Mouse (Mus musculus) hindbrain, postnatal 0 days (tissue): ENCODE data around the gene 1810009A15Rik. TPM values are rescaled to one million over a fixed set of nuclear protein-coding genes. Genes with fewer than 3 reads are reported as not detected.
A peak's percentile ranks its signal among the peaks of the same experiment; 100 is the strongest.

ENCODE experiments used
- ATAC-seq: fragments of 200-750 bp; cut with Nextera tagmentation; 2 replicates; pipeline ENCODE4 v1.8.0; 2017; ENCODE audit warnings: mild to moderate bottlenecking, moderate TSS enrichment, moderate library complexity
- DNase-seq: peaks from one replicate; pipeline ENCODE4 v3.0.0-alpha.2; 2015; ENCODE audit warnings: low spot score
- H3K27ac ChIP-seq: fragments of 300-500 bp; sonication (generic); 2 replicates; pipeline ENCODE4 v1.5.1; 2014; ENCODE audit warnings: mild to moderate bottlenecking
- H3K27me3 ChIP-seq: fragments of 300-500 bp; sonication (generic); 2 replicates; pipeline ENCODE4 v1.6.1; 2014; ENCODE audit warnings: low read length, mixed read lengths; ENCODE audit not compliant: insufficient read depth
- H3K36me3 ChIP-seq: fragments of 300-500 bp; sonication (generic); 2 replicates; pipeline ENCODE4 v1.6.1; 2014; ENCODE audit warnings: low read length, mixed read lengths; ENCODE audit not compliant: insufficient read depth
- H3K4me1 ChIP-seq: fragments of 300-500 bp; sonication (generic); 2 replicates; pipeline ENCODE4 v1.6.1; 2014; ENCODE audit warnings: antibody characterized with exemption, low read length, mixed read lengths; ENCODE audit not compliant: insufficient read depth
- H3K4me2 ChIP-seq: fragments of 300-500 bp; sonication (generic); 2 replicates; pipeline ENCODE4 v1.6.1; 2014; ENCODE audit warnings: low read depth, mild to moderate bottlenecking, low read length, moderate library complexity, mixed read lengths
- H3K4me3 ChIP-seq: fragments of 300-500 bp; sonication (generic); 2 replicates; pipeline ENCODE4 v1.5.1; 2014; ENCODE audit warnings: low read length
- H3K9ac ChIP-seq: fragments of 300-500 bp; sonication (generic); replicated peaks from 2 replicates; pipeline ENCODE4 v1.6.1; 2014; ENCODE audit warnings: mild to moderate bottlenecking, low read length, moderate library complexity, mixed read lengths
- H3K9me3 ChIP-seq: fragments of 300-500 bp; sonication (generic); 2 replicates; pipeline ENCODE4 v1.6.1; 2016; ENCODE audit warnings: low read length, mixed read lengths
- CTCF ChIP-seq: IDR thresholded peaks from 2 replicates; pipeline ENCODE4 v1.5.1; 2016; ENCODE audit warnings: antibody characterized with exemption, control low read depth, low read depth
- WGBS: fragments of 180-500 bp; shearing (Covaris S2); extraction: QIAGEN DNeasy Blood & Tissue Kit; methylation state at CpG from one replicate; pipeline ENCODE4 v1.1.7; 2014; 5-methylcytosine and 5-hydroxymethylcytosine counted together
- polyA plus RNA-seq: library from polyadenylated mRNA; unstranded; fragments of >200 nt; fragmentation: Nextera tagmentation; extraction: Ambion mirVana; gene quantifications from 2 replicates; pipeline ENCODE4 v1.2.1, GENCODE M21; 2015
- total RNA-seq: library from RNA; depleted of rRNA; stranded (reverse); fragments of >200 nt; gene quantifications from 2 replicates; pipeline ENCODE4 v1.2.3, GENCODE M21; 2014

1810009A15Rik gene
- total and polyA plus RNA-seq, 2 experiments from 2014 or later, result 13.6 to 38.6 TPM

- Histone ChIP-seq H3K36me3 (peaks cover 31% of the 10 kb centered on the region), H3K4me3 (no peak overlapping the region), H3K4me2 (no peak overlapping the region), H3K27me3 (no peaks in the 10 kb centered on the region), H3K9me3 (no peaks in the 10 kb centered on the region), H3K27ac (no peak overlapping the region), H3K4me1 (peaks cover 9% of the 10 kb centered on the region), H3K9ac (no peak overlapping the region)
- ATAC-seq, result no peak
- WGBS, result 91% methylated on average over 3 of the region's 3 CpGs
- TF ChIP-seq CTCF, result no peak
- DNase-seq, result no peak
Measured at GRCm38 (mm10) chr19:8919000-8919399, 30.3 kb downstream of the 1810009A15Rik start.

GRCm38 (mm10) chr19:8919684-8920072, 31.0 kb downstream of the 1810009A15Rik start:
- H3K36me3 ChIP-seq, result peaks cover 25% of the 10 kb centered on the region
- H3K27ac ChIP-seq, result peak overlapping the region; percentile 79
- 63% methylated on average over 6 of the region's 6 CpGs for WGBS
- H3K9ac ChIP-seq, result peak overlapping the region; percentile 85; the same call in 1 of the 2 replicates
- no peak for ATAC-seq
- H3K4me3 ChIP-seq, result peak overlapping the region; percentile 89; the same call in 1 of the 2 replicates
- H3K9me3 ChIP-seq, result no peaks in the 10 kb centered on the region
- peak overlapping the region; percentile 91 for H3K4me2 ChIP-seq
- peaks cover 9% of the 10 kb centered on the region for H3K4me1 ChIP-seq
- TF ChIP-seq CTCF, result no peak
- H3K27me3 ChIP-seq, result no peaks in the 10 kb centered on the region
- DNase-seq, result no peak

GRCm38 (mm10) chr19:8920073-8920736, 31.6 kb downstream of the 1810009A15Rik start, which contains the start of gene B3gat3:
TSS of gene B3gat3 (plus strand) at chr19:8920374.
- Histone ChIP-seq H3K9me3 (no peaks in the 10 kb centered on the region), H3K4me2 (peak within 1 kb of the TSS; percentile 91), H3K9ac (peak within 1 kb of the TSS; percentile 85), H3K36me3 (peaks cover 19% of the 10 kb centered on the region), H3K27ac (peak within 1 kb of the TSS; percentile 79), H3K4me3 (peak within 1 kb of the TSS; percentile 89), H3K4me1 (peaks cover 9% of the 10 kb centered on the region), H3K27me3 (no peaks in the 10 kb centered on the region)
- no peak for TF ChIP-seq CTCF
- peak; percentile 98 for ATAC-seq
- DNase-seq, result peak; percentile 96
- WGBS, result 4% methylated on average over 31 of the region's 50 CpGs

GRCm38 (mm10) chr19:8920836-8921291, 32.2 kb downstream of the 1810009A15Rik start:
- H3K9me3 ChIP-seq, result no peaks in the 10 kb centered on the region
- H3K9ac ChIP-seq, result peak overlapping the region; percentile 85
- no peaks in the 10 kb centered on the region for H3K27me3 ChIP-seq
- H3K4me1 ChIP-seq, result peaks cover 9% of the 10 kb centered on the region
- DNase-seq, result peak; percentile 57
- TF ChIP-seq CTCF, result no peak
- H3K4me2 ChIP-seq, result peak overlapping the region; percentile 91
- under 1% methylated on average over 6 of the region's 6 CpGs for WGBS
- ATAC-seq, result no peak
- peak overlapping the region; percentile 79 for H3K27ac ChIP-seq
- H3K36me3 ChIP-seq, result peaks cover 17% of the 10 kb centered on the region
- peak overlapping the region; percentile 89 for H3K4me3 ChIP-seq

GRCm38 (mm10) chr19:8921741-8922140, 33.1 kb downstream of the 1810009A15Rik start:
- Histone ChIP-seq H3K9me3 (no peaks in the 10 kb centered on the region), H3K9ac (no peak overlapping the region), H3K36me3 (peaks cover 13% of the 10 kb centered on the region), H3K4me3 (no peak overlapping the region), H3K4me2 (peak overlapping the region; percentile 91), H3K4me1 (peaks cover 9% of the 10 kb centered on the region), H3K27me3 (no peaks in the 10 kb centered on the region), H3K27ac (no peak overlapping the region)
- no peak for DNase-seq
- TF ChIP-seq CTCF, result no peak
- ATAC-seq, result no peak
- WGBS, result 75% methylated on average over 9 of the region's 9 CpGs

GRCm38 (mm10) chr19:8926766-8927165, 38.1 kb downstream of the 1810009A15Rik start:
- no peak for ATAC-seq
- Histone ChIP-seq H3K4me1 (no peaks in the 10 kb centered on the region; the same call in 1 of the 2 replicates), H3K27ac (no peak overlapping the region), H3K9ac (no peak overlapping the region), H3K9me3 (no peaks in the 10 kb centered on the region), H3K36me3 (peaks cover 8% of the 10 kb centered on the region; the same call in 1 of the 2 replicates), H3K4me2 (no peak overlapping the region), H3K27me3 (no peaks in the 10 kb centered on the region), H3K4me3 (no peak overlapping the region)
- no peak for TF ChIP-seq CTCF
- 87% methylated on average over 2 of the region's 2 CpGs for WGBS
- DNase-seq, result no peak

GRCm38 (mm10) chr19:8927891-8928525, 39.4 kb downstream of the 1810009A15Rik start:
- Histone ChIP-seq H3K36me3 (peaks cover 8% of the 10 kb centered on the region; the same call in 1 of the 2 replicates), H3K27me3 (no peaks in the 10 kb centered on the region), H3K9me3 (no peaks in the 10 kb centered on the region), H3K4me2 (no peak overlapping the region), H3K4me1 (no peaks in the 10 kb centered on the region), H3K27ac (0 out of 2 replicates have a peak overlapping the region, but pooled peaks have one; percentile 62), H3K9ac (no peak overlapping the region), H3K4me3 (no peak overlapping the region)
- ATAC-seq (no peak), DNase-seq (no peak)
- 91% methylated on average over 12 of the region's 12 CpGs for WGBS
- TF ChIP-seq CTCF, result no peak
